Mouse (Mus musculus): Measurements from ENCODE around the gene Sin3b. TPM values are rescaled to one million over a fixed set of nuclear protein-coding genes. Genes with fewer than 3 reads are reported as not detected.

The Sin3b gene
- polyA plus RNA-seq, 1 experiment = 224 TPM

- H3K4me1 ChIP-seq (ENCODE audit: control insufficient read depth, insufficient read depth, low read length) = no peaks in the 10 kb centered on the region
- no peak for TF ChIP-seq CTCF (IDR thresholded peaks at IDR 0.05; ENCODE audit: insufficient read depth, low read depth, low read length)
- H3K4me3 ChIP-seq (ENCODE audit: insufficient read depth, low read depth, low read length) = no peak overlapping the region
- 93% methylated on average over 26 of the region's 26 CpGs for WGBS
- H3K27ac ChIP-seq (ENCODE audit: insufficient read depth, low read depth, low read length) = no peak overlapping the region
These were observed 26.8 kb downstream of the Sin3b start for GRCm38 (mm10) chr8:72749846-72750245.

- Histone ChIP-seq H3K27ac (ENCODE audit: insufficient read depth, low read depth, low read length) (no peak overlapping the region), H3K4me3 (ENCODE audit: insufficient read depth, low read depth, low read length) (no peak overlapping the region), H3K4me1 (ENCODE audit: control insufficient read depth, insufficient read depth, low read length) (no peaks in the 10 kb centered on the region)
- TF ChIP-seq CTCF (IDR thresholded peaks at IDR 0.05; ENCODE audit: insufficient read depth, low read depth, low read length) = no peak
- no peak for TF ChIP-seq POLR2A (IDR thresholded peaks at IDR 0.05; ENCODE audit: insufficient read depth, low read depth, low read length)
- 97% methylated on average over 6 of the region's 6 CpGs for WGBS
These were observed 27.2 kb downstream of the Sin3b start for GRCm38 (mm10) chr8:72750266-72750665.

DNA sequence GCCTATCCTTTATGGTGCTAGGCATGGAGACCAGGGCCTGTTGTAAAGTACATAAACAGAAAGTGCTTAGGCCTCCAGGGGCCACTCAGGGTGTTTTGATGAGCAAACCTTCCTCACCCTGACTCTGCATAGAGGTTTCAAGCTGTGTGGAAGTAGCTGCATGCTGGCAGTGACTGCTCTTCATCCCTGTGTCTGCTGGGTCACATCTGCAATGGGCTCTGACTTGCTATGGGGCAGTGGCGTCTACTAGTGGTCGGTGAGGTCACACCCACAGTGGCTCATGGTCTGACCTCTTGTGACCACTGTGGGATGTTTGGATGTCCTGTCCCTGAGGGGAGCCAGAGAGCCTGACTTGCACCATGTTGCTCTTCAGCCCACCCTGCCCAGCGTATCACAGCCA, 28.0 kb downstream of the Sin3b start:
- Histone ChIP-seq H3K4me1 (ENCODE audit: control insufficient read depth, insufficient read depth, low read length) (no peaks in the 10 kb centered on the region), H3K4me3 (ENCODE audit: insufficient read depth, low read depth, low read length) (no peak overlapping the region), H3K27ac (ENCODE audit: insufficient read depth, low read depth, low read length) (no peak overlapping the region)
- WGBS = 89% methylated on average over 3 of the region's 3 CpGs
- TF ChIP-seq CTCF (IDR thresholded peaks at IDR 0.05; ENCODE audit: insufficient read depth, low read depth, low read length) (no peak), POLR2A (IDR thresholded peaks at IDR 0.05; ENCODE audit: insufficient read depth, low read depth, low read length) (no peak)

GRCm38 (mm10) chr8:72752289-72752688, 29.2 kb downstream of the Sin3b start:
- H3K4me3 ChIP-seq (ENCODE audit: insufficient read depth, low read depth, low read length) = no peak overlapping the region
- no peaks in the 10 kb centered on the region for H3K4me1 ChIP-seq (ENCODE audit: control insufficient read depth, insufficient read depth, low read length)
- no peak for TF ChIP-seq CTCF (IDR thresholded peaks at IDR 0.05; ENCODE audit: insufficient read depth, low read depth, low read length)
- TF ChIP-seq POLR2A (IDR thresholded peaks at IDR 0.05; ENCODE audit: insufficient read depth, low read depth, low read length) = no peak
- 82% methylated on average over 3 of the region's 3 CpGs for WGBS
- no peak overlapping the region for H3K27ac ChIP-seq (ENCODE audit: insufficient read depth, low read depth, low read length)

- H3K4me1 ChIP-seq (ENCODE audit: control insufficient read depth, insufficient read depth, low read length) = no peaks in the 10 kb centered on the region
- no peak overlapping the region for H3K27ac ChIP-seq (ENCODE audit: insufficient read depth, low read depth, low read length)
- TF ChIP-seq CTCF (IDR thresholded peaks at IDR 0.05; ENCODE audit: insufficient read depth, low read depth, low read length) = no peak
- TF ChIP-seq POLR2A (IDR thresholded peaks at IDR 0.05; ENCODE audit: insufficient read depth, low read depth, low read length) = no peak
- 97% methylated on average over 9 of the region's 9 CpGs for WGBS
- no peak overlapping the region for H3K4me3 ChIP-seq (ENCODE audit: insufficient read depth, low read depth, low read length)
These were observed 30.1 kb downstream of the Sin3b start for GRCm38 (mm10) chr8:72753165-72753564.

DNA sequence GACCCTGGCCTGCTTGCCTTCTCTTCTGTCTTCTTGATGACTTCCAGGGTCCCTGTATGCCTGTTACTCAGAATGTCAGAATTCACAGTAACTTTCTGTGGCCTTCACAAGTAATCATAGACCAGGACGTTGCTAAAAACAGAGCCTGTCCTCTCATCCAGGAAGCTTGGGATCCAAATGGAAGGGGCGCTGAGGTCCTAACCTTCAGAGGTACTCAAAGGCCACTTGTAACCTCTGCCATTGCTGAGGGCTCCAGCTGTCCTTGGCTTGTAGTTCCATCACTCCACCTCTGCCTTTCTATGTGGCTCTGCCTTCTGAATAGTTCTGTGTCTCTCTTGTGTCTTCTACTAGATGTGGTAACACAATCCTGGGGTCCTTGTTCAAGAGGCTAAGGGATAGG, 30.7 kb downstream of the Sin3b start:
- TF ChIP-seq POLR2A (IDR thresholded peaks at IDR 0.05; ENCODE audit: insufficient read depth, low read depth, low read length) = no peak
- no peak for TF ChIP-seq CTCF (IDR thresholded peaks at IDR 0.05; ENCODE audit: insufficient read depth, low read depth, low read length)
- Histone ChIP-seq H3K27ac (ENCODE audit: insufficient read depth, low read depth, low read length) (no peak overlapping the region), H3K4me3 (ENCODE audit: insufficient read depth, low read depth, low read length) (no peak overlapping the region), H3K4me1 (ENCODE audit: control insufficient read depth, insufficient read depth, low read length) (no peaks in the 10 kb centered on the region)
- 92% methylated on average over 2 of the region's 2 CpGs for WGBS

DNA sequence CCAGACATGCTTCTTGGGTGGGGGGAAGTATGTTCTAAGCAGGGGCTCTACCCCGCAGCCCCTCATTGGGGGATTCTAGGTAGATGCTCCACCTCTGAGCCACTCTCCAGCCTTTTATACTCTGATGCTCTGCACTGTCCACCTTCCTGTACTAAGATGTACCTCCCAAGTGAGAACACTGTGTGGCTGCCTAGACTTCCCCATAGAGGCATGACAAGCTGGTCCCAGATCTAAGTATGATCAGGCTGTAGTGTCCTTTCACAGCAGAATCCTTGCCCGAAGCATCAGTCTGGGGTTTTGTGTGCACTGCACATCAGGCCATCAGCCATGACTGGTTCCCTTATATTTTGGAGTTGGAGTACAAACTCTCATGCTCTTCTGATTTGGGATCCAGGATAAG, 32.9 kb downstream of the Sin3b start:
- 100% methylated on average over 2 of the region's 2 CpGs for WGBS
- Histone ChIP-seq H3K4me1 (ENCODE audit: control insufficient read depth, insufficient read depth, low read length) (no peaks in the 10 kb centered on the region), H3K27ac (ENCODE audit: insufficient read depth, low read depth, low read length) (no peak overlapping the region), H3K4me3 (ENCODE audit: insufficient read depth, low read depth, low read length) (no peak overlapping the region)
- TF ChIP-seq CTCF (IDR thresholded peaks at IDR 0.05; ENCODE audit: insufficient read depth, low read depth, low read length) (no peak), POLR2A (IDR thresholded peaks at IDR 0.05; ENCODE audit: insufficient read depth, low read depth, low read length) (no peak)

- no peaks in the 10 kb centered on the region for H3K4me1 ChIP-seq (ENCODE audit: control insufficient read depth, insufficient read depth, low read length)
- no peak overlapping the region for H3K4me3 ChIP-seq (ENCODE audit: insufficient read depth, low read depth, low read length)
- 97% methylated on average over 35 of the region's 35 CpGs for WGBS
- no peak overlapping the region for H3K27ac ChIP-seq (ENCODE audit: insufficient read depth, low read depth, low read length)
- TF ChIP-seq CTCF (IDR thresholded peaks at IDR 0.05; ENCODE audit: insufficient read depth, low read depth, low read length) = no peak
- no peak for TF ChIP-seq POLR2A (IDR thresholded peaks at IDR 0.05; ENCODE audit: insufficient read depth, low read depth, low read length)
These were observed 33.8 kb downstream of the Sin3b start for GRCm38 (mm10) chr8:72756771-72757390.

- no peak for TF ChIP-seq POLR2A (IDR thresholded peaks at IDR 0.05; ENCODE audit: insufficient read depth, low read depth, low read length)
- no peak for TF ChIP-seq CTCF (IDR thresholded peaks at IDR 0.05; ENCODE audit: insufficient read depth, low read depth, low read length)
- WGBS = 89% methylated on average over 15 of the region's 15 CpGs
- Histone ChIP-seq H3K4me1 (ENCODE audit: control insufficient read depth, insufficient read depth, low read length) (no peaks in the 10 kb centered on the region), H3K27ac (ENCODE audit: insufficient read depth, low read depth, low read length) (no peak overlapping the region), H3K4me3 (ENCODE audit: insufficient read depth, low read depth, low read length) (no peak overlapping the region)
These were observed 34.5 kb downstream of the Sin3b start for GRCm38 (mm10) chr8:72757426-72758195.

All from olfactory bulb, adult 2 months (tissue).